Mouse (Mus musculus) kidney, adult 11 months (tissue): ENCODE results near the gene Fgf2.
A peak's percentile ranks its signal among the peaks of the same experiment; 100 is the strongest.

Experiments used
- DNase-seq: peaks from one replicate; pipeline ENCODE4 v3.0.0; 2022

Fgf2 gene

DNA sequence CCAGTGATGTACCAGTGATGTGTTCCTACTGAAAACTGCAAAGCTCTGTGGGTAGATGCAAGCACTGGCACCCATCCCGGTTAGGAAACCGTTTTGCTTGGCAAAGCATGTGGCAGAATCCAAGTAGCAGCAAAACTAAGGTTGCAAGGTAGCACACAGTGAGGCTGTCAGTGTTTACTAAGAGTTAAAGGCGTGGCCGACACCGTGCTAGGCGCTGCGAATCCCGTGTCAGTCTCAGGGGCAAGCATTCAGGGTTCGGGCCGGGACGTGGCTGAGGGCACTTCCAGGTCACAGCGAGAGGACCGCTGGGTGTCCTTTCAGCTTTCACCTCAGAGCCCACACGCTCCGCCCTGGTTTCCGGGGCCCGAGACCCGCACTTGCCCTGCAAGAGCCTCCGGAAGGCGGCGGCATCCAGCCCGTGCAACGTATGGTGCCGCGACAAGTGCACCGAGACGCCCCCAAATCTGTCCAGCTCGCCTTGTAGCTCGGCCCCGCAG lies 70.9 kb downstream of the Fgf2 start:
- DNase-seq, result no peak

DNA sequence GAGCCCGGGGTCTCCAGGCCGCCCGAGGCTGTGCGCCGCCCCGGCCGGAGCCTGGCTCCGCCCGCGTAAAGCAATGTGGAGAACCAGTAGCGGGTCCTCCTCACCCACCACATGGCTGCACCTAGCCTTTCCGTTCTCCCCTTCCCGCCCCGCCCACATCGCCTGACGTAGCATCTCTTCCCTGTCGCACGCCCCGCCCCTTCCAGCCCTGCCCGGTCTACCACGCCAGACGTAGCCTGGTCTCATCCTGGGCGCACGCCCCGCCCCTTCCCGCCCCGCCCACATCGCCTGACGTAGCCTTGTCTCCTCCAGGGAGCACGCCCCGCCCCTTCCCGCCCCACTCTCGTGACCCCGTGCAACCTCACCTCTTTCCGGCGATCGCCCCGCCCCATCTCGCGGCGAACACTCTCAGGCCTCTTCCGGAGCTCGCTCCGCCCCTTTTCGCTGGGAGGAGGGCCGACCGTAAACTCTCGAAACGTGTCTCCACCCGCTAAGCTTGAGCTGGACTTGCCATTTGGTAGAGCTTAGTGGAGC lies 71.4 kb downstream of the Fgf2 start, which contains the start of gene Spata5:
Gene Spata5, plus strand, starts transcription at position 439 of the 534 bp plus-strand sequence.
- DNase-seq, result peak; percentile 97

- DNase-seq, result peak; percentile 85
These were observed 71.9 kb downstream of the Fgf2 start, which contains the start of gene Nudt6 for GRCm38 (mm10) chr3:37420072-37420471. TSS of gene Nudt6 (minus strand) at chr3:37420211.

DNA sequence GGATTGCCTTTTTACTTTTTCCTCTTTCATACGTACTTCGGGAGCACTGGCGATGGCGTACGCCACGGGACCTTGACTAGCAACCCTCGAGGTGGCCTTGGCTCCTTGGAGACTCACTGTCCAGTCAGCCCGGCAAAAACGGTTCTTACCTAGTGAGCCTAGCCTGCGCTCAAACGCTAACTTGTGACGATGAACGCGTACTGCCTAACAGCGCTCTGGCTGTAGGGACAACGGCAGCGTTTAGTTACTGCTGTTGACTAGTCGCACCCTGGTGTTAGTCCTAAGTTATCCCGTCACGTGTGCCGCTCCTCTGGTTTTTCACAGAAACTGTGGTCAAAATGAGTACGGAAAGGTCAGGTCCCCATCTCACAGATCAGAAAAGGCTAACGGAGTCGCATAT lies 72.5 kb downstream of the Fgf2 start:
- peak; percentile 43 for DNase-seq

DNA sequence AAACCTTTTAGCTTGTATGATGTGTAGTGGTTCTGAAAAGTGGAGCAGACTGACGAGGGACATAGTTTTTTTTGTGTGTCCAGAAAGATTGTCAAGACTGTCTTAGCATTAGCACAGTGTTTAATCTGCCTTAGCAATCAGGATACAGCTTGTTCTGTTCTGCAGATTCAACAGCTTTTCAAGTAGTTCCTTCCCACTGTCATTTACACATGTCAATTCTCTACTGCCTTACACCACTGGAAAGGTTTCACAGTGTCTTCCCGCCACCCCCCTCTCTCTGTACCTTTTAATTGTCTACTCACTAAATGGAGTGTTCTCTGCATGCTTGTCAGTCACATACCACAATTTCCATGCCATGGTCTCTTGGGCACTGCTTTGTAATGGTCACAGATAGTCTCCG lies 73.0 kb downstream of the Fgf2 start:
- no peak for DNase-seq

GRCm38 (mm10) chr3:37426069-37426468 lies 77.9 kb downstream of the Fgf2 start:
- no peak for DNase-seq

GRCm38 (mm10) chr3:37430359-37430758 lies 82.2 kb downstream of the Fgf2 start:
- no peak for DNase-seq

DNA sequence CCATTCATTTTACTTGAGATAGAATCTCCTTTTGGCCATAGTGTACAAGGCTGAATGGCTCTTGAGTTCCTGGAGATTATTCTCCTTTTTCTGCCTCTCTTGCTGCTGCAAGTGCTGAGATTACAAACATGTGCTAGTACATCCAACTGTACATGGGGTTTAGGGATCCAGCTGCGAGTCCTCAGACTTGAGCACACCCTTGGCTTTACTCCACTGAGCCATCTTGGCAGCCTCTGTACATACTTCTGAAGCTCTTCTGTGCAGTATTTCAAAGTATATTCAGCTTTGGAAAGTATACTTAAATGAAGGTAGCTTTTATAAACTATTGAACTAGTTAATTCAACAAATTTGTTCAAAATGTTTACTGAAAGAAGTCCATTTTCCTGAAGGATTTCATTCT lies 91.6 kb downstream of the Fgf2 start:
- no peak for DNase-seq

- DNase-seq, result no peak
These were observed 95.3 kb downstream of the Fgf2 start for GRCm38 (mm10) chr3:37443409-37443808.

DNA sequence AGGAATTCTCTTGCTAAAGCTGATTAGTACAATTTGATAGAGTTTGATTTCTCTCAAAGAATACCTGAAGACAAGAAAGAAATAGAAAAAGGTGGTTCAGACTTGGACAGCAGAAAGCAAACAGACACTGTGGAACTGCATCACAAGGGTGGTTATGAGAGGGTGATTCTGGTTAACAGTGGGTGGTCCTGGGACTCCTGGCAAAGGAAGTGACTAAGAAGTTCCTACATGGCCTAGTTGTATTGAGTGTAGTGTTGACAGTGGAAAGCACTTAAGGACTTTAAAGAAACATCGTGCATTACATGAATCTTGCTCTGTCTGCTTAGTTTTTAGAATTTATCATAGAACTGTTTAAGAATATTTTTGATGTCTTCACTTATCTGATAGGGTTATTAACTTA lies 107.8 kb downstream of the Fgf2 start:
- DNase-seq, result no peak
